Mouse (Mus musculus): Measurements from ENCODE around the gene Utp14a. TPM values are rescaled to one million over a fixed set of nuclear protein-coding genes. Genes with fewer than 3 reads are reported as not detected.
A peak's percentile ranks its signal among the peaks of the same experiment; 100 is the strongest.

The Utp14a gene
- polyA plus RNA-seq, 1 experiment = 62.7 TPM

- Histone ChIP-seq H3K27me3 (ENCODE audit: control insufficient read depth, insufficient read depth, low read length, poor library complexity, severe bottlenecking) (no peaks in the 10 kb centered on the region), H3K9me3 (replicated peaks; ENCODE audit: control insufficient read depth, insufficient read depth, low read length, poor library complexity, severe bottlenecking) (no peaks in the 10 kb centered on the region), H3K27ac (ENCODE audit: insufficient read depth, low read length) (no peak overlapping the region), H3K36me3 (ENCODE audit: control insufficient read depth, insufficient read depth, low read length, poor library complexity, severe bottlenecking) (no peaks in the 10 kb centered on the region), H3K4me3 (ENCODE audit: low read depth, low read length) (no peak overlapping the region), H3K4me1 (ENCODE audit: control insufficient read depth, insufficient read depth, low read length) (no peaks in the 10 kb centered on the region), H3K9ac (ENCODE audit: low read depth, poor library complexity, severe bottlenecking) (no peak overlapping the region)
- TF ChIP-seq POLR2A (IDR thresholded peaks at IDR 0.05; ENCODE audit: insufficient read depth, low read length) (no peak), CTCF (IDR thresholded peaks at IDR 0.05; ENCODE audit: low read depth, low read length) (no peak), EP300 (IDR thresholded peaks at IDR 0.05; ENCODE audit: insufficient read depth, low read depth, low read length) (no peak)
Observed at GRCm38 (mm10) chrX:48226225-48226624, 30.4 kb upstream of the Utp14a start.

- Histone ChIP-seq H3K4me3 (ENCODE audit: low read depth, low read length) (no peak overlapping the region), H3K9me3 (replicated peaks; ENCODE audit: control insufficient read depth, insufficient read depth, low read length, poor library complexity, severe bottlenecking) (no peaks in the 10 kb centered on the region), H3K4me1 (ENCODE audit: control insufficient read depth, insufficient read depth, low read length) (no peaks in the 10 kb centered on the region), H3K27ac (ENCODE audit: insufficient read depth, low read length) (peak overlapping the region; percentile 58; the same call in 1 of the 2 replicates), H3K27me3 (ENCODE audit: control insufficient read depth, insufficient read depth, low read length, poor library complexity, severe bottlenecking) (no peaks in the 10 kb centered on the region), H3K36me3 (ENCODE audit: control insufficient read depth, insufficient read depth, low read length, poor library complexity, severe bottlenecking) (no peaks in the 10 kb centered on the region), H3K9ac (ENCODE audit: low read depth, poor library complexity, severe bottlenecking) (no peak overlapping the region)
- TF ChIP-seq EP300 (IDR thresholded peaks at IDR 0.05; ENCODE audit: insufficient read depth, low read depth, low read length) (no peak), POLR2A (IDR thresholded peaks at IDR 0.05; ENCODE audit: insufficient read depth, low read length) (no peak), CTCF (IDR thresholded peaks at IDR 0.05; ENCODE audit: low read depth, low read length) (no peak)
Observed at GRCm38 (mm10) chrX:48234417-48234816, 22.2 kb upstream of the Utp14a start.

GRCm38 (mm10) chrX:48255830-48256428, 733 bp upstream of the Utp14a start:
- Histone ChIP-seq H3K36me3 (ENCODE audit: control insufficient read depth, insufficient read depth, low read length, poor library complexity, severe bottlenecking) (peaks cover 4% of the 10 kb centered on the region), H3K4me1 (ENCODE audit: control insufficient read depth, insufficient read depth, low read length) (no peaks in the 10 kb centered on the region), H3K9ac (ENCODE audit: low read depth, poor library complexity, severe bottlenecking) (peak overlapping the region; percentile 43), H3K27ac (ENCODE audit: insufficient read depth, low read length) (peak overlapping the region; percentile 48), H3K27me3 (ENCODE audit: control insufficient read depth, insufficient read depth, low read length, poor library complexity, severe bottlenecking) (no peaks in the 10 kb centered on the region), H3K9me3 (replicated peaks; ENCODE audit: control insufficient read depth, insufficient read depth, low read length, poor library complexity, severe bottlenecking) (no peaks in the 10 kb centered on the region), H3K4me3 (ENCODE audit: low read depth, low read length) (peak overlapping the region; percentile 78)
- no peak for TF ChIP-seq EP300 (IDR thresholded peaks at IDR 0.05; ENCODE audit: insufficient read depth, low read depth, low read length)
- no peak for TF ChIP-seq CTCF (IDR thresholded peaks at IDR 0.05; ENCODE audit: low read depth, low read length)
- TF ChIP-seq POLR2A (IDR thresholded peaks at IDR 0.05; ENCODE audit: insufficient read depth, low read length) = no peak

GRCm38 (mm10) chrX:48257011-48257410, 349 bp downstream of the Utp14a start:
- TF ChIP-seq CTCF (IDR thresholded peaks at IDR 0.05; ENCODE audit: low read depth, low read length) (no peak), EP300 (IDR thresholded peaks at IDR 0.05; ENCODE audit: insufficient read depth, low read depth, low read length) (no peak), POLR2A (IDR thresholded peaks at IDR 0.05; ENCODE audit: insufficient read depth, low read length) (no peak)
- Histone ChIP-seq H3K27ac (ENCODE audit: insufficient read depth, low read length) (peak overlapping the region; percentile 27; the same call in 1 of the 2 replicates), H3K36me3 (ENCODE audit: control insufficient read depth, insufficient read depth, low read length, poor library complexity, severe bottlenecking) (peaks cover 9% of the 10 kb centered on the region), H3K4me3 (ENCODE audit: low read depth, low read length) (peak overlapping the region; percentile 91), H3K4me1 (ENCODE audit: control insufficient read depth, insufficient read depth, low read length) (no peaks in the 10 kb centered on the region), H3K27me3 (ENCODE audit: control insufficient read depth, insufficient read depth, low read length, poor library complexity, severe bottlenecking) (no peaks in the 10 kb centered on the region), H3K9ac (ENCODE audit: low read depth, poor library complexity, severe bottlenecking) (peak overlapping the region; percentile 74), H3K9me3 (replicated peaks; ENCODE audit: control insufficient read depth, insufficient read depth, low read length, poor library complexity, severe bottlenecking) (no peaks in the 10 kb centered on the region)

- Histone ChIP-seq H3K4me1 (ENCODE audit: control insufficient read depth, insufficient read depth, low read length) (no peaks in the 10 kb centered on the region), H3K9ac (ENCODE audit: low read depth, poor library complexity, severe bottlenecking) (no peak overlapping the region), H3K4me3 (ENCODE audit: low read depth, low read length) (no peak overlapping the region), H3K27ac (ENCODE audit: insufficient read depth, low read length) (no peak overlapping the region), H3K9me3 (replicated peaks; ENCODE audit: control insufficient read depth, insufficient read depth, low read length, poor library complexity, severe bottlenecking) (no peaks in the 10 kb centered on the region), H3K27me3 (ENCODE audit: control insufficient read depth, insufficient read depth, low read length, poor library complexity, severe bottlenecking) (no peaks in the 10 kb centered on the region), H3K36me3 (ENCODE audit: control insufficient read depth, insufficient read depth, low read length, poor library complexity, severe bottlenecking) (peaks cover 22% of the 10 kb centered on the region)
- TF ChIP-seq POLR2A (IDR thresholded peaks at IDR 0.05; ENCODE audit: insufficient read depth, low read length) (no peak), EP300 (IDR thresholded peaks at IDR 0.05; ENCODE audit: insufficient read depth, low read depth, low read length) (no peak), CTCF (IDR thresholded peaks at IDR 0.05; ENCODE audit: low read depth, low read length) (no peak)
Observed at GRCm38 (mm10) chrX:48271671-48272070, 15.0 kb downstream of the Utp14a start.

GRCm38 (mm10) chrX:48274634-48275033, 18.0 kb downstream of the Utp14a start:
- Histone ChIP-seq H3K36me3 (ENCODE audit: control insufficient read depth, insufficient read depth, low read length, poor library complexity, severe bottlenecking) (peaks cover 25% of the 10 kb centered on the region), H3K9me3 (replicated peaks; ENCODE audit: control insufficient read depth, insufficient read depth, low read length, poor library complexity, severe bottlenecking) (no peaks in the 10 kb centered on the region), H3K27me3 (ENCODE audit: control insufficient read depth, insufficient read depth, low read length, poor library complexity, severe bottlenecking) (no peaks in the 10 kb centered on the region), H3K4me1 (ENCODE audit: control insufficient read depth, insufficient read depth, low read length) (no peaks in the 10 kb centered on the region), H3K4me3 (ENCODE audit: low read depth, low read length) (no peak overlapping the region), H3K9ac (ENCODE audit: low read depth, poor library complexity, severe bottlenecking) (no peak overlapping the region), H3K27ac (ENCODE audit: insufficient read depth, low read length) (no peak overlapping the region)
- TF ChIP-seq POLR2A (IDR thresholded peaks at IDR 0.05; ENCODE audit: insufficient read depth, low read length) (no peak), CTCF (IDR thresholded peaks at IDR 0.05; ENCODE audit: low read depth, low read length) (no peak), EP300 (IDR thresholded peaks at IDR 0.05; ENCODE audit: insufficient read depth, low read depth, low read length) (no peak)
